Mouse (Mus musculus) liver, adult 2 months (tissue): ENCODE measurements at regions not wholly inside any gene's neighbourhood (a gene's known extent, or its start where the extent isn't known, plus 50 kb on each side); places are given as distances from the start of the nearest gene placed in this dataset.

Source experiments
- DNase-seq: peaks from one replicate; pipeline ENCODE4 v3.0.0-alpha.2; 2011; ENCODE audit warnings: low read depth, low spot score; ENCODE audit errors: extremely low read depth
- H3K27ac ChIP-seq: fragments of 200-500 bp; replicated peaks from 2 replicates; pipeline ENCODE4 v1.5.1; 2012; ENCODE audit warnings: low read depth, mild to moderate bottlenecking, control low read depth, inconsistent platforms, low read length; ENCODE audit not compliant: insufficient read depth
- H3K27me3 ChIP-seq: fragments of 200-500 bp; 2 replicates; pipeline ENCODE4 v1.6.1; 2012; ENCODE audit warnings: mild to moderate bottlenecking, moderate library complexity, low read length, inconsistent platforms; ENCODE audit not compliant: control insufficient read depth, insufficient read depth
- H3K36me3 ChIP-seq: fragments of 200-500 bp; 2 replicates; pipeline ENCODE4 v1.6.1; 2012; ENCODE audit warnings: low read length, inconsistent platforms; ENCODE audit not compliant: control insufficient read depth, insufficient read depth
- H3K4me1 ChIP-seq: fragments of 200-500 bp; 2 replicates; pipeline ENCODE4 v1.6.1; 2011; ENCODE audit warnings: low read length; ENCODE audit not compliant: control insufficient read depth, insufficient read depth
- H3K4me3 ChIP-seq: fragments of 200-500 bp; 2 replicates; pipeline ENCODE4 v1.5.1; 2011; ENCODE audit warnings: low read depth, mild to moderate bottlenecking, control low read depth, low read length, moderate library complexity; ENCODE audit not compliant: insufficient read depth
- H3K79me2 ChIP-seq: fragments of 200-500 bp; 2 replicates; pipeline ENCODE4 v1.6.1; 2012; ENCODE audit warnings: inconsistent platforms, mild to moderate bottlenecking, low read length, moderate library complexity; ENCODE audit not compliant: control insufficient read depth, insufficient read depth
- H3K9ac ChIP-seq: fragments of 200-500 bp; 2 replicates; pipeline ENCODE4 v1.6.1; 2012; ENCODE audit warnings: low read depth, mild to moderate bottlenecking, control low read depth, inconsistent platforms, low read length
- CTCF ChIP-seq: fragments of 200-500 bp; IDR thresholded peaks from 2 replicates; pipeline ENCODE4 v1.5.1; 2011; ENCODE audit warnings: low read depth, low read length, control low read depth
- POLR2A ChIP-seq: fragments of 200-500 bp; IDR thresholded peaks from 2 replicates; pipeline ENCODE4 v1.6.1; 2011; ENCODE audit warnings: low read length, control low read depth; ENCODE audit not compliant: insufficient read depth; ENCODE audit errors: extremely low read depth
- whole genome bisulfite sequencing: fragments of 180-500 bp; shearing (Covaris S2); methylation state at CpG from one replicate; pipeline ENCODE4 v1.1.7; 2018; 5-methylcytosine and 5-hydroxymethylcytosine counted together

GRCm38 (mm10) chr16:7606602-7607001, 818.3 kb downstream of the Tmem114 start:
- Histone ChIP-seq H3K4me1 (no peaks in the 10 kb centered on the region), H3K27ac (no peak overlapping the region), H3K4me3 (no peak overlapping the region), H3K79me2 (no peaks in the 10 kb centered on the region), H3K9ac (no peak overlapping the region), H3K36me3 (no peaks in the 10 kb centered on the region), H3K27me3 (no peaks in the 10 kb centered on the region)
- TF ChIP-seq POLR2A (no peak), CTCF (no peak)
- DNase-seq: peak; percentile 13
- WGBS: 64% methylated on average over 2 of the region's 2 CpGs

- Histone ChIP-seq H3K27ac (no peak overlapping the region), H3K9ac (no peak overlapping the region), H3K4me3 (no peak overlapping the region), H3K79me2 (no peaks in the 10 kb centered on the region), H3K4me1 (no peaks in the 10 kb centered on the region), H3K27me3 (no peaks in the 10 kb centered on the region), H3K36me3 (no peaks in the 10 kb centered on the region)
- TF ChIP-seq POLR2A (no peak), CTCF (no peak)
- peak; percentile 11 for DNase-seq
- 58% methylated on average over 1 of the region's 1 CpGs for WGBS
Measured at GRCm38 (mm10) chr16:7602428-7602827, 822.5 kb downstream of the Tmem114 start.

GRCm38 (mm10) chr16:7574879-7575278, 850.1 kb downstream of the Tmem114 start:
- no peak for DNase-seq
- H3K27ac ChIP-seq: no peak overlapping the region
- 63% methylated on average over 3 of the region's 3 CpGs for WGBS
- H3K4me3 ChIP-seq: no peak overlapping the region
- H3K36me3 ChIP-seq: no peaks in the 10 kb centered on the region
- no peaks in the 10 kb centered on the region for H3K4me1 ChIP-seq
- TF ChIP-seq CTCF: no peak
- no peak for TF ChIP-seq POLR2A
- no peak overlapping the region for H3K9ac ChIP-seq
- no peaks in the 10 kb centered on the region for H3K27me3 ChIP-seq
- H3K79me2 ChIP-seq: no peaks in the 10 kb centered on the region

GRCm38 (mm10) chr16:7560841-7561240, 864.1 kb downstream of the Tmem114 start:
- TF ChIP-seq CTCF (no peak), POLR2A (no peak)
- no peak for DNase-seq
- WGBS: 49% methylated on average over 2 of the region's 2 CpGs
- no peak overlapping the region for H3K27ac ChIP-seq
- H3K79me2 ChIP-seq: no peaks in the 10 kb centered on the region
- no peaks in the 10 kb centered on the region for H3K4me1 ChIP-seq
- H3K9ac ChIP-seq: no peak overlapping the region
- H3K4me3 ChIP-seq: no peak overlapping the region
- H3K27me3 ChIP-seq: no peaks in the 10 kb centered on the region
- no peaks in the 10 kb centered on the region for H3K36me3 ChIP-seq

GRCm38 (mm10) chr16:7559177-7559576, 865.8 kb downstream of the Tmem114 start:
- no peak for DNase-seq
- TF ChIP-seq POLR2A (no peak), CTCF (no peak)

GRCm38 (mm10) chr16:7558637-7559036, 866.3 kb downstream of the Tmem114 start:
- no peak for DNase-seq
- 73% methylated on average over 1 of the region's 1 CpGs for WGBS
- no peak for TF ChIP-seq POLR2A
- TF ChIP-seq CTCF: no peak
- Histone ChIP-seq H3K36me3 (no peaks in the 10 kb centered on the region), H3K27me3 (no peaks in the 10 kb centered on the region), H3K4me3 (no peak overlapping the region), H3K79me2 (no peaks in the 10 kb centered on the region), H3K9ac (no peak overlapping the region), H3K27ac (no peak overlapping the region), H3K4me1 (no peaks in the 10 kb centered on the region)

More at GRCm38 (mm10) chr16:7559177-7559576, 865.8 kb downstream of the Tmem114 start:
- no peak overlapping the region for H3K4me3 ChIP-seq
- H3K9ac ChIP-seq: no peak overlapping the region
- H3K27ac ChIP-seq: no peak overlapping the region
- H3K4me1 ChIP-seq: no peaks in the 10 kb centered on the region
- no peaks in the 10 kb centered on the region for H3K36me3 ChIP-seq
- no peaks in the 10 kb centered on the region for H3K79me2 ChIP-seq
- no peaks in the 10 kb centered on the region for H3K27me3 ChIP-seq
- WGBS: 73% methylated on average over 1 of the region's 1 CpGs
